Mouse (Mus musculus) stomach, postnatal 0 days (tissue): ENCODE results near the gene Ccdc116.

Experiments used
- CTCF ChIP-seq: IDR thresholded peaks from 2 replicates; pipeline ENCODE4 v1.5.1; 2016; ENCODE audit warnings: antibody characterized with exemption, low read depth, mild to moderate bottlenecking, moderate library complexity
- EP300 ChIP-seq: optimal IDR thresholded peaks from 2 replicates; pipeline ENCODE3; 2016; ENCODE audit warnings: antibody characterized with exemption

DNA sequence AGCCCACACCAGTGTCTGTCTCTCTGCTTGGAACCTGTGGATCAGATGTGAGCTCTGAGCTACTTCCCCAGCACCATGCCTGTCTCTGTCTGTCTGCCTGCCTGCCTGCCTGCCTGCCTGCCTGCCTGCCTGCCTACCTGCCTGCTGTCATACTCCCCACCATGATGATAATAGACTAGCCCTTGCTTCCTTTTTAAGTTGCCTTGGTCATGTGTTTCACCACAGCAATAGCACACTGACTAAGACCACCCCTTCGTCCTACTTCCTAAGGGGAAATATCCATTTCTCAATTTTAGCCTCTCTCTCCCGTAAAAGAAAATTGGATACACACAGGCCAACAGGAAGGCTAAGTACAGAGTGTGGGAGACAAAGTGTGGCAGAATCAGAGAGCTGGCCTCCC is 35.1 kb upstream of the Ccdc116 start:
- TF ChIP-seq CTCF (no peak), EP300 (no peak)
